Comparison of ENCODE assay signal across 7 mouse cellular contexts in genomic region chr14:54876539-54877047, GRCm38 (mm10). TPM values are rescaled to one million over a fixed set of nuclear protein-coding genes. Genes with fewer than 3 reads are reported as not detected.
DNase-seq lines count a peak whose midpoint lies in the region; ATAC-seq lines count a peak whose summit lies in the region.

No protein-coding gene starts in this region.

- ATAC-seq in intestine, embryonic 15.5 days = peak; percentile 95
- ATAC-seq in midbrain, embryonic 11.5 days (ENCODE audit: low FRiP score) = peak; percentile 91

- intact Hi-C loops in left cerebral cortex, postnatal 4 days (cut with DNase I) = no loop called here

- DNase-seq in adrenal gland, adult 18-20 months (ENCODE audit: low spot score in 2 of 2) = peak; percentile 88
- peak; percentile 95 for DNase-seq in embryo, embryonic 11 days
- peak; percentile 91 for DNase-seq in gastrocnemius, postnatal 25 days
- peak; percentile 93 for DNase-seq in left cerebral cortex, postnatal 4 days
- peak; percentile 99 for DNase-seq in midbrain, embryonic 11.5 days (ENCODE audit: low spot score, missing footprints)
- peak; percentile 80 for DNase-seq in skeletal muscle tissue, adult 2 months (ENCODE audit: low read depth, low spot score)

- H3K9me3 ChIP-seq in intestine, embryonic 15.5 days = no peaks in the 10 kb centered on the region
- no peaks in the 10 kb centered on the region for H3K9me3 ChIP-seq in midbrain, embryonic 11.5 days (ENCODE audit: control insufficient read depth, low read length)

- under 1% methylated on average over 71 of the region's 72 CpGs for WGBS in intestine, embryonic 15.5 days
- WGBS in midbrain, embryonic 11.5 days = under 1% methylated on average over 61 of the region's 72 CpGs

- no peaks in the 10 kb centered on the region for H3K27me3 ChIP-seq in intestine, embryonic 15.5 days (replicated peaks)
- peaks cover 7% of the 10 kb centered on the region for H3K27me3 ChIP-seq in midbrain, embryonic 11.5 days (ENCODE audit: control insufficient read depth, insufficient read depth, low read length)

- peak overlapping the region; percentile 90 for H3K27ac ChIP-seq in intestine, embryonic 15.5 days
- H3K27ac ChIP-seq in midbrain, embryonic 11.5 days (ENCODE audit: low read depth, low read length) = peak overlapping the region; percentile 71

- H3K36me3 ChIP-seq in intestine, embryonic 15.5 days = no peaks in the 10 kb centered on the region
- no peaks in the 10 kb centered on the region for H3K36me3 ChIP-seq in midbrain, embryonic 11.5 days (ENCODE audit: control insufficient read depth, insufficient read depth, low read length)

- peak overlapping the region; percentile 73 for H3K4me3 ChIP-seq in intestine, embryonic 15.5 days (replicated peaks)
- H3K4me3 ChIP-seq in midbrain, embryonic 11.5 days (ENCODE audit: low read depth, low read length) = peak overlapping the region; percentile 65

- H3K9ac ChIP-seq in intestine, embryonic 15.5 days = peak overlapping the region; percentile 84
- peak overlapping the region; percentile 88 for H3K9ac ChIP-seq in midbrain, embryonic 11.5 days (ENCODE audit: low read length)

- peak overlapping the region; percentile 99 for H3K4me2 ChIP-seq in intestine, embryonic 15.5 days (replicated peaks)
- H3K4me2 ChIP-seq in midbrain, embryonic 11.5 days = peak overlapping the region; percentile 99

- peaks cover 13% of the 10 kb centered on the region for H3K4me1 ChIP-seq in intestine, embryonic 15.5 days (replicated peaks)
- peaks cover 7% of the 10 kb centered on the region for H3K4me1 ChIP-seq in midbrain, embryonic 11.5 days (ENCODE audit: control insufficient read depth, insufficient read depth, low read length)

RNA-seq across cellular contexts. Expression of gene Ppp1r3e, which starts 0.8 kb away (rescaled TPM):
- total RNA-seq in adrenal gland, adult 18-20 months (2021) = 10 to 100 TPM; 14.2 to 17.2 TPM
- 1 to 10 TPM; 3.0 to 3.5 TPM for total RNA-seq in gastrocnemius, postnatal 25 days (2021)
- 2.3 TPM in 2 replicates for polyA plus RNA-seq in intestine, embryonic 15.5 days (2015; fragmentation: Nextera tagmentation; extraction: Ambion mirVana)
- 10 to 100 TPM; 50.0 to 54.6 TPM for total RNA-seq in left cerebral cortex, postnatal 4 days (2021)
- polyA plus RNA-seq in midbrain, embryonic 11.5 days (2014; fragmentation: Nextera tagmentation; extraction: Ambion mirVana) = 0.23 and 0.68 TPM in 2 replicates

RNA-seq across cellular contexts. Expression of gene Homez, which starts 5.8 kb away (rescaled TPM):
- 10 to 100 TPM; 12.8 to 15.6 TPM for total RNA-seq in adrenal gland, adult 18-20 months (2021)
- 1 to 10 TPM; 3.3 to 4.5 TPM for total RNA-seq in gastrocnemius, postnatal 25 days (2021)
- polyA plus RNA-seq in intestine, embryonic 15.5 days (2015; fragmentation: Nextera tagmentation; extraction: Ambion mirVana) = 6.2 and 6.9 TPM in 2 replicates
- total RNA-seq in left cerebral cortex, postnatal 4 days (2021) = 10 to 100 TPM in 1 of 2 experiments, 1 to 10 TPM in 1; 7.9 to 17.0 TPM
- polyA plus RNA-seq in midbrain, embryonic 11.5 days (2014; fragmentation: Nextera tagmentation; extraction: Ambion mirVana) = 13.2 and 19.9 TPM in 2 replicates

RNA-seq across cellular contexts. Expression of gene Bcl2l2, which starts 6.6 kb away (rescaled TPM):
- 10 to 100 TPM; 53.1 to 59.3 TPM for total RNA-seq in adrenal gland, adult 18-20 months (2021)
- total RNA-seq in gastrocnemius, postnatal 25 days (2021) = 10 to 100 TPM; 21.6 to 24.4 TPM
- 3.6 and 4.7 TPM in 2 replicates for polyA plus RNA-seq in intestine, embryonic 15.5 days (2015; fragmentation: Nextera tagmentation; extraction: Ambion mirVana)
- total RNA-seq in left cerebral cortex, postnatal 4 days (2021) = 10 to 100 TPM; 49.9 to 54.6 TPM
- polyA plus RNA-seq in midbrain, embryonic 11.5 days (2014; fragmentation: Nextera tagmentation; extraction: Ambion mirVana) = 2.4 and 3.3 TPM in 2 replicates

RNA-seq across cellular contexts. Expression of gene Gm20521, which starts 6.6 kb away (rescaled TPM):
- total RNA-seq in adrenal gland, adult 18-20 months (2021) = 1 to 10 TPM; 1.2 to 3.9 TPM
- total RNA-seq in gastrocnemius, postnatal 25 days (2021) = 1 to 10 TPM; 1.3 to 2.3 TPM
- polyA plus RNA-seq in intestine, embryonic 15.5 days (2015; fragmentation: Nextera tagmentation; extraction: Ambion mirVana) = 0.34 and 0.35 TPM in 2 replicates
- total RNA-seq in left cerebral cortex, postnatal 4 days (2021) = not detected
- not detected in 2 replicates for polyA plus RNA-seq in midbrain, embryonic 11.5 days (2014; fragmentation: Nextera tagmentation; extraction: Ambion mirVana)

RNA-seq across cellular contexts. Expression of gene Pabpn1, which starts 15.7 kb away (rescaled TPM):
- 100 to 1,000 TPM; 137 to 177 TPM for total RNA-seq in adrenal gland, adult 18-20 months (2021)
- total RNA-seq in gastrocnemius, postnatal 25 days (2021) = 10 to 100 TPM; 47.1 to 52.7 TPM
- polyA plus RNA-seq in intestine, embryonic 15.5 days (2015; fragmentation: Nextera tagmentation; extraction: Ambion mirVana) = 108 and 119 TPM in 2 replicates
- total RNA-seq in left cerebral cortex, postnatal 4 days (2021) = 100 to 1,000 TPM; 325 to 354 TPM
- 166 and 173 TPM in 2 replicates for polyA plus RNA-seq in midbrain, embryonic 11.5 days (2014; fragmentation: Nextera tagmentation; extraction: Ambion mirVana)

Comparison
In these comparisons a context has a peak if more than half of its experiments do, and no peak if none do; other contexts are left out.
1. Peak in every context shown above with its lines: DNase-seq, ATAC-seq, H3K4me3 ChIP-seq and H3K27ac ChIP-seq.